Mouse (Mus musculus) brain, embryonic 14.5 days (tissue): ENCODE measurements around the gene Fbxo21.

Source experiments
- CTCF ChIP-seq: fragments of 200-500 bp; IDR thresholded peaks from 2 replicates; pipeline ENCODE4 v1.5.1; 2012; ENCODE audit warnings: inconsistent platforms, mild to moderate bottlenecking, moderate library complexity, borderline replicate concordance; ENCODE audit not compliant: insufficient read depth, insufficient read length; ENCODE audit errors: extremely low read depth
- POLR2A ChIP-seq: fragments of 200-500 bp; IDR thresholded peaks from 2 replicates; pipeline ENCODE4 v1.6.1; 2012; ENCODE audit warnings: mild to moderate bottlenecking, inconsistent platforms, borderline replicate concordance; ENCODE audit not compliant: poor library complexity, insufficient read depth, insufficient read length, severe bottlenecking; ENCODE audit errors: extremely low read depth

DNA sequence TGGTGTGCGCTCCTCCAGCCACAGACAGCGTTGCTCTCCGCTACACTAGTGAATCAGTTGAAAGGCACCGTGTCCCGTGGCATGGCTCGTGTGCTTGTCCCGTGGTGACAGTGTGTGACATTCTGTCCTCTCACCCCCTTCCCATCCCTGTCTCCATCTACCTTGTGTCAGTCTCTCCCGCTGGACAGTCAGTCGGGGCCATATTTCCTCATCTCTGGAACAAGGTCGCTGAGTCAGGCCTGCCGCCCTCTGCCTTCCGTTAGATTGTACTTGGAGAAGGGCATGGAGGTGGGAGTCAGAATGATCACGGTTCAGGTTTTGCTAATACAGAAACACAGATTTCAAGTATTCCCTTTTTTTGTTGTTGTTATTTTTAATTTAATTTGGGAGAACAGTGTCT lies 31.8 kb downstream of the Fbxo21 start:
- TF ChIP-seq CTCF = no peak
- no peak for TF ChIP-seq POLR2A
